Mouse (Mus musculus): Measurements from ENCODE around the gene Ldb3. TPM values are rescaled to one million over a fixed set of nuclear protein-coding genes. Genes with fewer than 3 reads are reported as not detected.
A peak's percentile ranks its signal among the peaks of the same experiment; 100 is the strongest.

Gene Ldb3
- 0.12 TPM in 1 of 2 replicates, not detected in the other for total RNA-seq (2017)

DNA sequence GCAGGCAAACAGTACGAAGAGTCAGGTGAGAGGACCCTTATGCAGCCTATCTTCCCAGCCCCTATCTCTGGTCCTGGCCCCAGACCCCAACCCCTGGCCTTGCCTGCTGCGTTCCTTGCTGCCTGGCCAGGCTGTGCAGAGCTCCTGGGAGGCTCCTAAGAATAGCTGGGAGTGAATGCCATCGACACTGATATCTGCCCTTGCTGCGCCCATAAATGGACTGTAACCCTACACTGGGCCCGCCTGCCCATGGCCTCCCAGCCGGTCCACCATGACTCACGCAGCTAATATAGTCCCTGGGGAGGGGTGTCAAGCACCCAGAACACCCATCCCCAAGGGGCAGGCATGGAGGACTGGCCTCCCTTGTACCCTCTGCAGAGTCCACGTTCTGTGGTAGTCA is at the start of gene Ldb3:
Gene Ldb3, minus strand, starts transcription at position 185 of the 400 bp plus-strand sequence.
- ATAC-seq (ENCODE audit: extremely low read depth, insufficient number of reproducible peaks, low FRiP score, poor library complexity, severe bottlenecking) = no peak

GRCm38 (mm10) chr14:34635721-34636120 is 47.2 kb upstream of the Ldb3 start:
- ATAC-seq (ENCODE audit: extremely low read depth, insufficient number of reproducible peaks, low FRiP score, poor library complexity, severe bottlenecking) = no peak

GRCm38 (mm10) chr14:34635192-34635591 is 46.7 kb upstream of the Ldb3 start:
- ATAC-seq (ENCODE audit: extremely low read depth, insufficient number of reproducible peaks, low FRiP score, poor library complexity, severe bottlenecking) = no peak

DNA sequence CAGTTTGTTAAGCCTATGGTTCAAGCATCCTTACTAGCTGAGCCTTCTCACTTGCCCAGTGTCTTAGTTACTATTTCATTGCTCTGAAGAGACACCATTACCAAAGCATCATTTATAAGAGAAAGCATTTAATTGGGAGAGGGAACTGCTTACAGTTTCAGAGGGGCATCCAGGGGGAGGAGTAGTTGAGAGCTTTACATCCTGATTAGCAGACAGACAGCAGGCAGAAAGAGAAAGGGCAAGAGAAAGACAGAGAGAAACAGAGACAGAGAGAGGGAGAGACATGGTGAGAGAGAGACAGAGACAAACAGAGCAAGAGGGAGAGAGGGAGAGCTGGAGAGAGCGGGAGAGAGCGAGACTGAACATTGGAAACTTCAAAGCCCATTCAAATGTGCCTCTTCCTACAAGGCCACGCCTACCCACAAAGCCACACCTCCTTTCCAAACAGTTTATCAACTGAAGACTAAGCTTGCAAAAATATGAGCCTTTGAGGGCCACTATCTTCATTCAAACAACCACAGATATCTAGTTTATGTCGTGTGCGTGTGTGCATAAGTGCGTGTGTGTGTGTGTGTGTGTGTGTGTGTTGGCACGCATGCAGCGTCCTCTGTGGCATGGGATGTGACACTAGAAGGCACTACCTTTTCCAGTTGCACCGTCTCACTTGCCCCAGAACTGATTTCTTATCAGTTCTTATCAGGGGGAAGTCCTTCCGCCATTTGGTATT is 44.4 kb upstream of the Ldb3 start:
- ATAC-seq (ENCODE audit: extremely low read depth, insufficient number of reproducible peaks, low FRiP score, poor library complexity, severe bottlenecking) = no peak

DNA sequence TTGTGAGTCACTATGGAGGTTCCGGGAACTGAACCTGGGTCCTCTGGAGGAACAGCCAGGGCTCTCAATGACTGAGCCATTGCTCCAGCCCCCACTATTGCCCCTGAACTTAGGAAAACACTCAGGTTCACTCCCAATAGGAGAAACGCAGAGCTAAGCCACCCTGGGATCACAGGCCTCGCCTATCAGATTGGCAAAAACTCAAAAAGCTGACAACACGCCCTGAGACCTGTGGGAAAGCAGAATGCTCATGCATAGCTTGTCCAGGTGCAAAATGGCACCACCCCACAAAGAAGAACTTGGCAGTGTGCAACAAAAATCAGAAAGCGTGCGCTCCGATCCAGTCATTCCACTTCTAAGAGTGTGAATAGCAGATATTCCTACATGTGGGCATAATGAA is 38.3 kb upstream of the Ldb3 start:
- ATAC-seq (ENCODE audit: extremely low read depth, insufficient number of reproducible peaks, low FRiP score, poor library complexity, severe bottlenecking) = no peak

GRCm38 (mm10) chr14:34623531-34624210 is 35.2 kb upstream of the Ldb3 start:
- ATAC-seq (ENCODE audit: extremely low read depth, insufficient number of reproducible peaks, low FRiP score, poor library complexity, severe bottlenecking) = no peak

GRCm38 (mm10) chr14:34623074-34623473 is 34.6 kb upstream of the Ldb3 start:
- no peak for ATAC-seq (ENCODE audit: extremely low read depth, insufficient number of reproducible peaks, low FRiP score, poor library complexity, severe bottlenecking)

GRCm38 (mm10) chr14:34620611-34621376 is 32.3 kb upstream of the Ldb3 start:
- ATAC-seq (ENCODE audit: extremely low read depth, insufficient number of reproducible peaks, low FRiP score, poor library complexity, severe bottlenecking) = no peak

- ATAC-seq (ENCODE audit: extremely low read depth, insufficient number of reproducible peaks, low FRiP score, poor library complexity, severe bottlenecking) = no peak
Observed at GRCm38 (mm10) chr14:34618808-34619207, 30.3 kb upstream of the Ldb3 start.

GRCm38 (mm10) chr14:34616821-34617220 is 28.3 kb upstream of the Ldb3 start:
- peak; percentile 84 for ATAC-seq (ENCODE audit: extremely low read depth, insufficient number of reproducible peaks, low FRiP score, poor library complexity, severe bottlenecking)

DNA sequence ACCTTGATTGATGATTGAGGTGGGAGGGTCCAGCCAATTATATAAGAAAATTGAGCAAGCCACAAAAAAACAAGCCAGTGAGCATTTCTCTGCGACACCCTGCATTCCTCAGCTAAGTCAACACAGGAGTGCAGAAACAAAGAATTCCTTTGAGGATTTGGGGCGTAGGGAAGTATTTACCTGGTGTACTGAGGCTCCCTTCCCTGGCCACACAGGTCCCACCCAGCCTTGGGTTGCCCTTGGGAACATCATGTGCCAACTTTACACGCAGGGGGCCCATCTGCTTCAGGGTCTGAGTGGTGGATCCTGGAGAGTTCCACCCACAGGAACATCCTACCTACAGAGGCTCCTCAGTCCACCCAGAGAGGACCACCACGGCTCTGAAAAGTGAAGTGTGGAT is 27.1 kb upstream of the Ldb3 start:
- ATAC-seq (ENCODE audit: extremely low read depth, insufficient number of reproducible peaks, low FRiP score, poor library complexity, severe bottlenecking) = no peak

DNA sequence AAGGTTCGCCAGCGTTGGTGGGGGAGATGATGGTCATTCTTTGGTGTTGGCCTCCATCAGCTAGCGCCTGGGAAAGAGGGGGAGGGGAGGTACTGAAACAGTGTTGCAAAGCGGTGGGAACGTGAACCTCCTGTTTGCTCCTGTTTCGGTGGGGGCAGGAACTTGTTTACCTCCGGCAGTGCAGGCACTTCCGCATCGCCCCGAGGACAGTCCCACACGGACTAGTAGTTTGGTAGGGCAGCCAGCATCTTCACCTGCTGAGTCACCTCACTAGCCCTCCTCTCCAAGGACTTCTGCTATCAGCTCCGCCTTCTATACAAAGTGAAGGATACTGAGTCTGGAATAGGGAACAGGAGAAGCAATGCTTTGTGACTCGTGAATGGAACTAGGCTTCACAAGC is 26.6 kb upstream of the Ldb3 start:
- ATAC-seq (ENCODE audit: extremely low read depth, insufficient number of reproducible peaks, low FRiP score, poor library complexity, severe bottlenecking) = peak; percentile 31; the same call in 1 of the 2 replicates

- ATAC-seq (ENCODE audit: extremely low read depth, insufficient number of reproducible peaks, low FRiP score, poor library complexity, severe bottlenecking) = no peak
Observed at GRCm38 (mm10) chr14:34614551-34614950, 26.1 kb upstream of the Ldb3 start.

GRCm38 (mm10) chr14:34613523-34613922 is 25.0 kb upstream of the Ldb3 start:
- ATAC-seq (ENCODE audit: extremely low read depth, insufficient number of reproducible peaks, low FRiP score, poor library complexity, severe bottlenecking) = no peak

DNA sequence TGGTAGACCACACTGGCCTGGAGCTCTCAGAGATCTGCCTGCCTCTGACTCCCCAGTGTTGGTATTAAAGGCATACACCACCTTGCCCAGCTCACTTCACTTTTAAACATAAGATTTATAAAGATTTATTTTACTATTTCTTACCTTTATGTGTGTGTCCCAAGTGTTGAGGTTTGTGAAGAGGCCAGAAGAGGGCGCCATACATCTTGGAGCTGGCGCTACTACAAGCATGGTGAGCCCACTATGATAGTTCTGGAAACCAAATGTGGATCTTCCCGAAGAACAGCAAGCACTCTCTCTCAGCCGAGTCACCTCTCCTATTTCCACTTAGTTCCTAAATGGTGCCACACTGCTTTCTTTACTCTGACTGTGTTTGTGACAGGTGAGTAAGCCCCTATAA is 23.7 kb upstream of the Ldb3 start:
- ATAC-seq (ENCODE audit: extremely low read depth, insufficient number of reproducible peaks, low FRiP score, poor library complexity, severe bottlenecking) = no peak

DNA sequence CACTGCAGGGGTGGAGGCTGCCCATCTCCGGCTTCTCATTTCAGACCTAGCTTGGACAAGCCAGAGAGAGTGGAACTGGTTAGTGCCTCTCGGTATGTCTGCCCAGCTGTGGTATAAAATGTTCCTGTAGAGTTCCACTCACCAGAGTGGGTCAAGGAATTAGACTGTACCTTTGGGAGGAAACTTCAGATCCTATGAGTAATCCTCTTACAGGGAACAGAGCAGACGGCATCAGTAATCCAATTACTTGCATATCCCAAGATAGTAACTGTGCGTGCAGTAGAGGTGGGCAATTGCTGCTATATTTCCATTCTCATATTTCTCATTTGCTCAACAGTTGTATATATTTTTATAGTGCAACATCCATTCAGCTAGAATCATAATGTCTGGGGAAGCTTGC is 23.1 kb upstream of the Ldb3 start:
- no peak for ATAC-seq (ENCODE audit: extremely low read depth, insufficient number of reproducible peaks, low FRiP score, poor library complexity, severe bottlenecking)

- no peak for ATAC-seq (ENCODE audit: extremely low read depth, insufficient number of reproducible peaks, low FRiP score, poor library complexity, severe bottlenecking)
Observed at GRCm38 (mm10) chr14:34601910-34602309, 13.4 kb upstream of the Ldb3 start.

GRCm38 (mm10) chr14:34599941-34600340 is 11.5 kb upstream of the Ldb3 start, which contains the start of gene Opn4:
Gene Opn4 (minus strand): TSS chr14:34600142.
- ATAC-seq (ENCODE audit: extremely low read depth, insufficient number of reproducible peaks, low FRiP score, poor library complexity, severe bottlenecking) = no peak

DNA sequence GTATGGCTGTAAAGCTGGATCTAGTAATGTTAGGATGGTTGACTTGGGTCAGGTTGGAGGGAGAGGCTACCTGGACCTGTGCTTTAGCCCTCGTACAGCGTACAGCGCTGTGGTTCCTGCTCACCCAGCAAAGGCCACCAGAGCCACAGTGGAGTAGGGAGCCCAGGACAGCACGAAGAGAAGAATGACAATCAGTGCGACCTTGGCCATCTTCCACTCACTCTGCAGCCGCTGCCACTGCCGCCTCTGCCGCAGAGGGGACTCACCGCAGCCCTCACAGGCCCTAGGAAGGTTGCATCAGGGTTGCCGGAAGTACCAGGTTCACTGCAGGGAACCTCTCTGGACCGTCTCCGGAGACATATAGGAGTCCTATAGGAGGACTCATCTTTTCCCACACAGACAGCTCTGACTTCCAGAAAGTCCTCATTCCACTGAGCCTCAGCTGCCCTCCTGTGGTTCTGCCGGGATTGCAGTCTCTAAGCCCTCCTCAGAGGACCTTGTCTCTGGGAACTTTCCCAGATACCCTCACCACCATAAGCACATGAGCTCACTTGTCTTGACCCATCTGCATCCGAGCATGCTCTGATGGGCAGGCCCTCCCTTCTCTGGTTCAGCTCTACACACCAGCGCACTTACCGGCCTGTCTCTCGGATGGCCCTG is 7.2 kb upstream of the Ldb3 start:
- ATAC-seq (ENCODE audit: extremely low read depth, insufficient number of reproducible peaks, low FRiP score, poor library complexity, severe bottlenecking) = no peak

Data from neutrophil, adult 5-6 weeks (primary cell).